Mouse (Mus musculus): ENCODE measurements at regions not wholly inside any gene's neighbourhood (a gene's known extent, or its start where the extent isn't known, plus 50 kb on each side); places are given as distances from the start of the nearest gene placed in this dataset.

GRCm38 (mm10) chr3:130885974-130886373, 155.8 kb upstream of the Rpl34 start:
- DNase-seq (ENCODE audit: low spot score) (no peak), ATAC-seq (ENCODE audit: insufficient read depth, low read depth) (no peak)
- WGBS, result 48% methylated on average over 6 of the region's 6 CpGs
- no peak overlapping the region for H3K27ac ChIP-seq (ENCODE audit: low read depth)
- H3K9ac ChIP-seq (replicated peaks; ENCODE audit: low read depth, low read length), result no peak overlapping the region
- no peaks in the 10 kb centered on the region for H3K36me3 ChIP-seq (replicated peaks; ENCODE audit: control insufficient read depth, insufficient read depth, low read length)
- H3K4me3 ChIP-seq (ENCODE audit: low read depth, low read length), result no peak overlapping the region
- no peaks in the 10 kb centered on the region for H3K27me3 ChIP-seq (ENCODE audit: control insufficient read depth, insufficient read depth, low read length)
- TF ChIP-seq EP300 (IDR thresholded peaks at IDR 0.05; ENCODE audit: low read depth) (no peak), CTCF (IDR thresholded peaks at IDR 0.05; ENCODE audit: low read depth) (no peak)
- H3K4me2 ChIP-seq (ENCODE audit: low read depth, low read length), result no peak overlapping the region
- 0 out of 2 replicates have a peak, but pooled peaks cover 5% of the 10 kb centered on the region for H3K9me3 ChIP-seq (replicated peaks; ENCODE audit: control insufficient read depth, low read length)
- no peaks in the 10 kb centered on the region for H3K4me1 ChIP-seq (ENCODE audit: control insufficient read depth, insufficient read depth)

- TF ChIP-seq CTCF (IDR thresholded peaks at IDR 0.05; ENCODE audit: low read depth) (no peak), EP300 (IDR thresholded peaks at IDR 0.05; ENCODE audit: low read depth) (no peak)
- H3K9ac ChIP-seq (replicated peaks; ENCODE audit: low read depth, low read length), result no peak overlapping the region
- H3K4me1 ChIP-seq (ENCODE audit: control insufficient read depth, insufficient read depth), result peaks cover 3% of the 10 kb centered on the region; the same call in 1 of the 2 replicates
- WGBS, result 84% methylated on average over 9 of the region's 9 CpGs
- ATAC-seq (ENCODE audit: insufficient read depth, low read depth) (no peak), DNase-seq (ENCODE audit: low spot score) (no peak)
- no peak overlapping the region for H3K4me2 ChIP-seq (ENCODE audit: low read depth, low read length)
- no peaks in the 10 kb centered on the region for H3K27me3 ChIP-seq (ENCODE audit: control insufficient read depth, insufficient read depth, low read length)
- H3K36me3 ChIP-seq (replicated peaks; ENCODE audit: control insufficient read depth, insufficient read depth, low read length), result no peaks in the 10 kb centered on the region
- H3K4me3 ChIP-seq (ENCODE audit: low read depth, low read length), result no peak overlapping the region
- H3K9me3 ChIP-seq (replicated peaks; ENCODE audit: control insufficient read depth, low read length), result 0 out of 2 replicates have a peak, but pooled peaks cover 5% of the 10 kb centered on the region
- no peak overlapping the region for H3K27ac ChIP-seq (ENCODE audit: low read depth)
Measured at GRCm38 (mm10) chr3:130884393-130884792, 154.2 kb upstream of the Rpl34 start.

DNA sequence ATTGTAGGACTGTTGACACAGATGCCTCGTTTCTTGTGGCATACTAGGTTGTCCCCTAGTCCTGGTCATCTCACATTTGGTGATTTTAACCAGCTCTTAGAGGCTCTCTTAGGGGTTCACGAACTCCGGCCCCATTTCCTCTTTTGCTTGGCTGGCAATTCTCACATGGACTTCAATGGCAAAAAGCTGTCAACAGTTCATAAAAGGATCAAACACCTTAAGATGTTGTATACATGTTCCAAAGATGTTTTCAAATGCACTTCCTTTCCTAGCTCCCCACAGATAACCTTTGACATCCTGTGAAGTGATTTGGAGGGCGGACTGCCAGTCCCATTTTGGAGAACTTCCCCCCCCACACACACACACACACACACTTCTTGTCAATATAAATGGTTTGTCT, 153.7 kb upstream of the Rpl34 start:
- 43% methylated on average over 4 of the region's 4 CpGs for WGBS
- H3K4me3 ChIP-seq (ENCODE audit: low read depth, low read length), result no peak overlapping the region
- ATAC-seq (ENCODE audit: insufficient read depth, low read depth), result no peak
- TF ChIP-seq CTCF (IDR thresholded peaks at IDR 0.05; ENCODE audit: low read depth) (no peak), EP300 (IDR thresholded peaks at IDR 0.05; ENCODE audit: low read depth) (no peak)
- H3K9me3 ChIP-seq (replicated peaks; ENCODE audit: control insufficient read depth, low read length), result 0 out of 2 replicates have a peak, but pooled peaks cover 5% of the 10 kb centered on the region
- H3K36me3 ChIP-seq (replicated peaks; ENCODE audit: control insufficient read depth, insufficient read depth, low read length), result no peaks in the 10 kb centered on the region
- H3K27me3 ChIP-seq (ENCODE audit: control insufficient read depth, insufficient read depth, low read length), result no peaks in the 10 kb centered on the region
- no peak for DNase-seq (ENCODE audit: low spot score)
- H3K4me2 ChIP-seq (ENCODE audit: low read depth, low read length), result no peak overlapping the region
- no peak overlapping the region for H3K27ac ChIP-seq (ENCODE audit: low read depth)
- no peak overlapping the region for H3K9ac ChIP-seq (replicated peaks; ENCODE audit: low read depth, low read length)
- H3K4me1 ChIP-seq (ENCODE audit: control insufficient read depth, insufficient read depth), result peaks cover 7% of the 10 kb centered on the region; the same call in 1 of the 2 replicates

DNA sequence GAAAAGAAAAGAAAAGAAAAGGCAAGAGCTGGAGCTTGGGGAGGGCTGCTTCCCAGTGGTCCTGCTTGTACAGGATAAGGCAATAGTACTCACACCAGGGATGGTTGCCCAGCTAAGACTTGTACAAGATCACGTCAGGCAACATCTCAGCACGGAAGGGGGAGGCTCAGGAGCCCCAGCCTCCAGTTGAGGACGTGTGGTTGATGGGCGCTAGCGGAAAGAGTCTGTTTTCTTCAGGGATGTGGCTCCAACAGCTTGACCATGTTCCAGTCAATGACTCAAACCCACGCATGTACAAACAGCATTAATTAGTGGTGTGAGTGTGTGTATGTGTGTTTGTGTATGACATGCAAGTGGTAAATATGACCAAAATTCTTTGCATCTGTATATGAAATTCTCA, 153.1 kb upstream of the Rpl34 start:
- 0 out of 2 replicates have a peak, but pooled peaks cover 5% of the 10 kb centered on the region for H3K9me3 ChIP-seq (replicated peaks; ENCODE audit: control insufficient read depth, low read length)
- ATAC-seq (ENCODE audit: insufficient read depth, low read depth) (no peak), DNase-seq (ENCODE audit: low spot score) (no peak)
- no peak overlapping the region for H3K4me3 ChIP-seq (ENCODE audit: low read depth, low read length)
- H3K9ac ChIP-seq (replicated peaks; ENCODE audit: low read depth, low read length), result no peak overlapping the region
- WGBS, result 72% methylated on average over 6 of the region's 6 CpGs
- H3K4me1 ChIP-seq (ENCODE audit: control insufficient read depth, insufficient read depth), result peaks cover 11% of the 10 kb centered on the region
- no peaks in the 10 kb centered on the region for H3K27me3 ChIP-seq (ENCODE audit: control insufficient read depth, insufficient read depth, low read length)
- H3K4me2 ChIP-seq (ENCODE audit: low read depth, low read length), result no peak overlapping the region
- H3K27ac ChIP-seq (ENCODE audit: low read depth), result no peak overlapping the region
- H3K36me3 ChIP-seq (replicated peaks; ENCODE audit: control insufficient read depth, insufficient read depth, low read length), result no peaks in the 10 kb centered on the region
- TF ChIP-seq CTCF (IDR thresholded peaks at IDR 0.05; ENCODE audit: low read depth) (no peak), EP300 (IDR thresholded peaks at IDR 0.05; ENCODE audit: low read depth) (no peak)

GRCm38 (mm10) chr3:130880482-130880881, 150.3 kb upstream of the Rpl34 start:
- no peak overlapping the region for H3K4me2 ChIP-seq (ENCODE audit: low read depth, low read length)

DNA sequence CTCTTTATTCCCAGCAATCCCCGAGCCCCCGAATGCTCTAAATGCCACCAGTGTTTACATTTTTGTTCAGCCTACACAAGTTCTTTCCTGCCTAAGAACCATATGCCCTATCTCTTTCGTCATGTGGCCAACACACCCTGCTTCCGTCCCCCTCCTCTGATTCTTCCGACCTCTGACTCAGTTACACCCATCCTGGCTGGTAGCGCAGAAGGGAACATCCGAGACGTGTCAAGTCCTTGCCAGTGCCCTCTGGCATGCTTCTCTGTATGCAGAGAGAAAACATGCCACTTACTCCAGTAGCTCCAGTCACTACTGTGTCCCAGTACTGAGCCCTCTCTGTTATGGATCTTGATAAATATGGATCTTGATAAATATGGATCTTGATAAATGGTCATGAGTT, 149.3 kb upstream of the Rpl34 start:
- Histone ChIP-seq H3K9ac (replicated peaks; ENCODE audit: low read depth, low read length) (no peak overlapping the region), H3K9me3 (replicated peaks; ENCODE audit: control insufficient read depth, low read length) (no peaks in the 10 kb centered on the region), H3K4me2 (ENCODE audit: low read depth, low read length) (peak overlapping the region; percentile 19; the same call in 1 of the 2 replicates), H3K27ac (ENCODE audit: low read depth) (no peak overlapping the region), H3K4me3 (ENCODE audit: low read depth, low read length) (no peak overlapping the region), H3K4me1 (ENCODE audit: control insufficient read depth, insufficient read depth) (peaks cover 11% of the 10 kb centered on the region), H3K36me3 (replicated peaks; ENCODE audit: control insufficient read depth, insufficient read depth, low read length) (no peaks in the 10 kb centered on the region), H3K27me3 (ENCODE audit: control insufficient read depth, insufficient read depth, low read length) (no peaks in the 10 kb centered on the region)
- no peak for DNase-seq (ENCODE audit: low spot score)
- whole genome bisulfite sequencing, result 9% methylated on average over 8 of the region's 8 CpGs
- no peak; the same call in 1 of the 2 replicates for ATAC-seq (ENCODE audit: insufficient read depth, low read depth)
- TF ChIP-seq EP300 (IDR thresholded peaks at IDR 0.05; ENCODE audit: low read depth), result no peak
- TF ChIP-seq CTCF (IDR thresholded peaks at IDR 0.05; ENCODE audit: low read depth), result no peak

More at GRCm38 (mm10) chr3:130880482-130880881, 150.3 kb upstream of the Rpl34 start:
- Histone ChIP-seq H3K36me3 (replicated peaks; ENCODE audit: control insufficient read depth, insufficient read depth, low read length) (no peaks in the 10 kb centered on the region), H3K27ac (ENCODE audit: low read depth) (no peak overlapping the region), H3K27me3 (ENCODE audit: control insufficient read depth, insufficient read depth, low read length) (no peaks in the 10 kb centered on the region), H3K4me3 (ENCODE audit: low read depth, low read length) (no peak overlapping the region), H3K9ac (replicated peaks; ENCODE audit: low read depth, low read length) (no peak overlapping the region), H3K9me3 (replicated peaks; ENCODE audit: control insufficient read depth, low read length) (no peaks in the 10 kb centered on the region), H3K4me1 (ENCODE audit: control insufficient read depth, insufficient read depth) (peaks cover 11% of the 10 kb centered on the region)
- WGBS, result 82% methylated on average over 6 of the region's 6 CpGs
- ATAC-seq (ENCODE audit: insufficient read depth, low read depth) (no peak), DNase-seq (ENCODE audit: low spot score) (no peak)
- TF ChIP-seq EP300 (IDR thresholded peaks at IDR 0.05; ENCODE audit: low read depth) (no peak), CTCF (IDR thresholded peaks at IDR 0.05; ENCODE audit: low read depth) (no peak; the same call in 1 of the 2 replicates)
